Mouse (Mus musculus) liver, adult (tissue): ENCODE data around the gene Hsd3b4.
"Not testable (repeated sequence)": the region's sequence is repeated elsewhere in the genome, so short reads cannot be mapped to it uniquely, and the experiment has no call there.

Experiments
- GATA4 ChIP-seq: IDR thresholded peaks from 2 replicates; pipeline ENCODE4 v1.6.1; 2014; ENCODE audit warnings: mild to moderate bottlenecking, low read length; ENCODE audit not compliant: insufficient replicate concordance

The Hsd3b4 gene

GRCm38 (mm10) chr3:98510414-98510813 lies at the start of gene Hsd3b4:
Gene Hsd3b4 (minus strand): TSS chr3:98510514.
- TF ChIP-seq GATA4: not testable (repeated sequence)

GRCm38 (mm10) chr3:98457026-98457425 lies 53.3 kb downstream of the Hsd3b4 start, which contains the start of gene Gm4450:
Gene Gm4450 (minus strand): TSS chr3:98457126.
- not testable (repeated sequence) for TF ChIP-seq GATA4
